Mouse (Mus musculus) olfactory bulb, adult 2 months (tissue): ENCODE measurements around the gene Ngrn.

Experiments
- CTCF ChIP-seq: fragments of 200-500 bp; IDR thresholded peaks from 2 replicates; pipeline ENCODE4 v1.5.1; 2012; ENCODE audit warnings: low read depth, mild to moderate bottlenecking, low read length, moderate library complexity; ENCODE audit not compliant: insufficient read depth
- POLR2A ChIP-seq: fragments of 200-500 bp; IDR thresholded peaks from 2 replicates; pipeline ENCODE4 v1.6.1; 2012; ENCODE audit warnings: mild to moderate bottlenecking, low read depth, low read length, moderate library complexity; ENCODE audit not compliant: insufficient read depth

DNA sequence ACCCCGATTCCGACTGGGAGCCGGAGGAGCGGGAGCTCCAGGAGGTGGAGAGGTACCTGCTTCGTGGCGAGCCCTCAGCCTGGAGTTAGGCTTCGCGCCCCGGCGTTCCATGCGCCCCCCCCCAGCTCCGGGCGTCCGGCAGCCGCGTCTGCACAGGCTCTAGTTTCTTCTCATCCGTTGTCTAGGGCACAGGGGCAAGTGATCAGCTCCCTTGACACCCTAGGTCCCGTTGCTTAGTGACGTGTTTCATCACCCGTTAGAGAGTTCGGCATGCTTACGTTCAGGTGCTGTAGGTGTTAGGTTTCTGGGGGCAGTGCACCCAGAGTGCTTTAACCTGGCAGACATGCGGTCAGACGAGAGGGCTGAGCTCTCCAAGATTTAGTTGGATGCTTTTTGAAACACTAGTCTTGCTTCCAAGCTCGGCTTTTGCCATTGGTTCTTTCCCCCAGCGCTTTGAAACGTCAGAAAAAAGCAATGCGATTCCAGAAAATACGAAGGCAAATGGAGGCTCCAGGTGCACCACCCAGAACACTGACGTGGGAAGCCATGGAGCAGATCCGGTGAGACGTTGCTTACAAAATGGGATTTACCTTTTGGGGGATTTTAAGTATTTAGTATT, 466 bp downstream of the Ngrn start:
- TF ChIP-seq CTCF (no peak), POLR2A (no peak)
